Mouse (Mus musculus) erythroblast, embryonic 14.5 days (primary cell): Measurements from ENCODE around the gene Ptges2.

Experiments used
- GATA1 ChIP-seq: IDR thresholded peaks from 2 replicates; pipeline ENCODE4 v1.6.1; 2012; ENCODE audit warnings: low read length, inconsistent platforms, mixed read lengths
- TAL1 ChIP-seq: IDR thresholded peaks from 3 replicates; pipeline ENCODE4 v1.6.1; 2012; ENCODE audit warnings: low read length, inconsistent platforms, mixed read lengths

DNA sequence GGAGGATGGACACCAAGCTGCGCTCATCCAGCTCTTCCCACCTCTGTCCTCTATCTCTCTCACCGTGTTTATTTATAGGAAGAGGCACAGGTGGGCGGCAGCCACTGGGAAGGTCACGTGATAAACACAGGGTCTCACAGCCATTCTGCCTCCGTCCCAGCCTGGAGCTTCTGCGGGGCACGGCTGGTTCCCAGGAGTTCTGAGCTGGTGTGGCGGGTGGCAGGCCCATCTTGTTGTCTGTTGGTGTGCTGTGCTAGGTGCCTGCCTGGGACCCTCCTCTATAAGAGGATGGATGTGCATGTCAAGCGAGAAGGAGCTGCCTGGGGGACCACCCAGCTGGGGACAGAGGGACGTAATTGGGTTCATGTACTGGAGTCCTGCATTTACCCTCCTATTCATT is 37.3 kb upstream of the Ptges2 start:
- TF ChIP-seq GATA1: no peak
- no peak for TF ChIP-seq TAL1
